Mouse (Mus musculus): ENCODE measurements around the gene Htr5a.

Htr5a gene

GRCm38 (mm10) chr5:27841701-27842295 lies at the start of gene Htr5a:
TSS of gene Htr5a (plus strand) at chr5:27842149.
- no peak for DNase-seq (ENCODE audit: low read depth, low spot score)

- no peak for DNase-seq (ENCODE audit: low read depth, low spot score)
Observed at GRCm38 (mm10) chr5:27792173-27792470, 49.8 kb upstream of the Htr5a start.

- peak; percentile 19 for DNase-seq (ENCODE audit: low read depth, low spot score)
Observed at GRCm38 (mm10) chr5:27792531-27793205, 49.3 kb upstream of the Htr5a start.

- peak; percentile 87 for DNase-seq (ENCODE audit: low read depth, low spot score)
Observed at GRCm38 (mm10) chr5:27793923-27794322, 48.0 kb upstream of the Htr5a start.

GRCm38 (mm10) chr5:27814282-27814681 lies 27.7 kb upstream of the Htr5a start:
- DNase-seq (ENCODE audit: low read depth, low spot score), result no peak

- no peak for DNase-seq (ENCODE audit: low read depth, low spot score)
Observed at GRCm38 (mm10) chr5:27818840-27819672, 22.9 kb upstream of the Htr5a start.

GRCm38 (mm10) chr5:27821161-27821560 lies 20.8 kb upstream of the Htr5a start:
- DNase-seq (ENCODE audit: low read depth, low spot score), result no peak

- DNase-seq (ENCODE audit: low read depth, low spot score), result no peak
Observed at GRCm38 (mm10) chr5:27827971-27828370, 14.0 kb upstream of the Htr5a start.

- no peak for DNase-seq (ENCODE audit: low read depth, low spot score)
Observed at GRCm38 (mm10) chr5:27835096-27835495, 6.9 kb upstream of the Htr5a start.

GRCm38 (mm10) chr5:27838061-27838460 lies 3.9 kb upstream of the Htr5a start:
- DNase-seq (ENCODE audit: low read depth, low spot score), result no peak

GRCm38 (mm10) chr5:27842671-27843320 lies 847 bp downstream of the Htr5a start:
- DNase-seq (ENCODE audit: low read depth, low spot score), result no peak

GRCm38 (mm10) chr5:27846979-27847378 lies 5.0 kb downstream of the Htr5a start:
- DNase-seq (ENCODE audit: low read depth, low spot score), result no peak

GRCm38 (mm10) chr5:27854290-27854689 lies 12.3 kb downstream of the Htr5a start:
- peak; percentile 15 for DNase-seq (ENCODE audit: low read depth, low spot score)

GRCm38 (mm10) chr5:27855726-27856125 lies 13.8 kb downstream of the Htr5a start:
- DNase-seq (ENCODE audit: low read depth, low spot score), result no peak

GRCm38 (mm10) chr5:27873240-27874082 lies 31.5 kb downstream of the Htr5a start:
- no peak for DNase-seq (ENCODE audit: low read depth, low spot score)

GRCm38 (mm10) chr5:27874211-27874610 lies 32.3 kb downstream of the Htr5a start:
- DNase-seq (ENCODE audit: low read depth, low spot score), result no peak

- DNase-seq (ENCODE audit: low read depth, low spot score), result no peak
Observed at GRCm38 (mm10) chr5:27875341-27876105, 33.6 kb downstream of the Htr5a start.

- no peak for DNase-seq (ENCODE audit: low read depth, low spot score)
Observed at GRCm38 (mm10) chr5:27878356-27878755, 36.4 kb downstream of the Htr5a start.

- no peak for DNase-seq (ENCODE audit: low read depth, low spot score)
Observed at GRCm38 (mm10) chr5:27879726-27880125, 37.8 kb downstream of the Htr5a start.

GRCm38 (mm10) chr5:27880329-27881036 lies 38.5 kb downstream of the Htr5a start:
- DNase-seq (ENCODE audit: low read depth, low spot score), result no peak

Measured in CD4-positive helper T cell, adult 2 months (primary cell).